Mouse (Mus musculus) forelimb bud, embryonic 11.5 days (tissue): Measurements from ENCODE around the gene Hecw2.
A peak's percentile ranks its signal among the peaks of the same experiment; 100 is the strongest.

Experiments used
- DNase-seq: peaks from one replicate; pipeline ENCODE4 v3.0.0-alpha.2; 2012; ENCODE audit warnings: low read depth, low spot score

The Hecw2 gene

GRCm38 (mm10) chr1:54194954-54195305 lies at the start of gene Hecw2:
Gene Hecw2 (minus strand): TSS chr1:54195168.
- DNase-seq: peak; percentile 40

GRCm38 (mm10) chr1:54242722-54243121 lies 47.8 kb upstream of the Hecw2 start:
- DNase-seq: no peak

- DNase-seq: no peak
Measured at GRCm38 (mm10) chr1:54220273-54220672, 25.3 kb upstream of the Hecw2 start.

- DNase-seq: peak; percentile 63
Measured at GRCm38 (mm10) chr1:54194183-54194953, 600 bp downstream of the Hecw2 start.

- DNase-seq: no peak
Measured at GRCm38 (mm10) chr1:54193191-54193770, 1.7 kb downstream of the Hecw2 start.

- DNase-seq: no peak
Measured at GRCm38 (mm10) chr1:54187579-54187978, 7.4 kb downstream of the Hecw2 start.

- no peak for DNase-seq
Measured at GRCm38 (mm10) chr1:54186347-54186746, 8.6 kb downstream of the Hecw2 start.

GRCm38 (mm10) chr1:54180663-54181062 lies 14.3 kb downstream of the Hecw2 start:
- no peak for DNase-seq

- no peak for DNase-seq
Measured at GRCm38 (mm10) chr1:54179179-54179578, 15.8 kb downstream of the Hecw2 start.

- DNase-seq: no peak
Measured at GRCm38 (mm10) chr1:54176592-54176991, 18.4 kb downstream of the Hecw2 start.

GRCm38 (mm10) chr1:54168014-54168413 lies 27.0 kb downstream of the Hecw2 start:
- DNase-seq: no peak

GRCm38 (mm10) chr1:54159531-54159930 lies 35.4 kb downstream of the Hecw2 start:
- no peak for DNase-seq

GRCm38 (mm10) chr1:54153216-54153786 lies 41.7 kb downstream of the Hecw2 start:
- DNase-seq: no peak

- no peak for DNase-seq
Measured at GRCm38 (mm10) chr1:54145106-54145505, 49.9 kb downstream of the Hecw2 start.

GRCm38 (mm10) chr1:54133802-54134436 lies 61.0 kb downstream of the Hecw2 start:
- no peak for DNase-seq

- DNase-seq: no peak
Measured at GRCm38 (mm10) chr1:54128714-54129431, 66.1 kb downstream of the Hecw2 start.

GRCm38 (mm10) chr1:54126991-54127742 lies 67.8 kb downstream of the Hecw2 start:
- DNase-seq: no peak

GRCm38 (mm10) chr1:54122551-54122950 lies 72.4 kb downstream of the Hecw2 start:
- no peak for DNase-seq

GRCm38 (mm10) chr1:54121071-54121730 lies 73.8 kb downstream of the Hecw2 start:
- DNase-seq: no peak

- DNase-seq: no peak
Measured at GRCm38 (mm10) chr1:54119638-54120320, 75.2 kb downstream of the Hecw2 start.
